Mouse (Mus musculus) spleen, adult 2 months (tissue): ENCODE data around the gene Otud7b. TPM values are rescaled to one million over a fixed set of nuclear protein-coding genes. Genes with fewer than 3 reads are reported as not detected.

Experiments
- DNase-seq, 2 experiments: peaks; one replicate each; pipeline versions ENCODE4 v3.0.0 to v3.0.0-alpha.2; 2012 to 2021; ENCODE audit warnings: low spot score in 2 of 2, low read depth in 1 of 2
- H3K27ac ChIP-seq: fragments of 200-500 bp; 2 replicates; pipeline ENCODE4 v1.5.1; 2012; ENCODE audit warnings: low read length, inconsistent platforms; ENCODE audit not compliant: insufficient read depth
- H3K27me3 ChIP-seq: fragments of 200-500 bp; 2 replicates; pipeline ENCODE4 v1.6.1; 2012; ENCODE audit warnings: mild to moderate bottlenecking, moderate library complexity, low read length, inconsistent platforms; ENCODE audit not compliant: control insufficient read depth, insufficient read depth
- H3K36me3 ChIP-seq: fragments of 200-500 bp; 2 replicates; pipeline ENCODE4 v1.6.1; 2012; ENCODE audit warnings: mild to moderate bottlenecking, low read length, inconsistent platforms; ENCODE audit not compliant: control insufficient read depth, insufficient read depth
- H3K4me1 ChIP-seq: fragments of 200-500 bp; 2 replicates; pipeline ENCODE4 v1.6.1; 2011; ENCODE audit warnings: inconsistent platforms; ENCODE audit not compliant: control insufficient read depth, insufficient read depth, insufficient read length
- H3K4me3 ChIP-seq: fragments of 200-500 bp; 2 replicates; pipeline ENCODE4 v1.5.1; 2011; ENCODE audit warnings: mild to moderate bottlenecking, inconsistent platforms; ENCODE audit not compliant: insufficient read depth, insufficient read length; ENCODE audit errors: extremely low read depth
- CTCF ChIP-seq: fragments of 200-500 bp; IDR thresholded peaks from 2 replicates; pipeline ENCODE4 v1.5.1; 2011; ENCODE audit warnings: mild to moderate bottlenecking, inconsistent platforms; ENCODE audit not compliant: insufficient read depth, insufficient read length, insufficient replicate concordance; ENCODE audit errors: extremely low read depth
- POLR2A ChIP-seq: fragments of 200-500 bp; IDR thresholded peaks from 2 replicates; pipeline ENCODE4 v1.6.1; 2011; ENCODE audit warnings: low read depth, low read length, inconsistent platforms
- WGBS: fragments of 180-500 bp; shearing (Covaris S2); methylation state at CpG from one replicate; pipeline ENCODE4 v1.1.7; 2018; 5-methylcytosine and 5-hydroxymethylcytosine counted together
- polyA plus RNA-seq: library from polyadenylated mRNA; depleted of rRNA; stranded (reverse); fragments of >200 nt; gene quantifications from 2 replicates; pipeline ENCODE4 v1.2.3, GENCODE M21; 2012

Otud7b gene
- polyA plus RNA-seq, 1 experiment: 11.1 TPM

- Histone ChIP-seq H3K27ac (no peak overlapping the region), H3K27me3 (no peaks in the 10 kb centered on the region), H3K4me1 (no peaks in the 10 kb centered on the region), H3K36me3 (no peaks in the 10 kb centered on the region), H3K4me3 (no peak overlapping the region)
- DNase-seq: no peak
- TF ChIP-seq CTCF (no peak), POLR2A (no peak)
- WGBS: 90% methylated on average over 6 of the region's 6 CpGs
Measured at GRCm38 (mm10) chr3:96091966-96092365, 12.4 kb upstream of the Otud7b start.

DNA sequence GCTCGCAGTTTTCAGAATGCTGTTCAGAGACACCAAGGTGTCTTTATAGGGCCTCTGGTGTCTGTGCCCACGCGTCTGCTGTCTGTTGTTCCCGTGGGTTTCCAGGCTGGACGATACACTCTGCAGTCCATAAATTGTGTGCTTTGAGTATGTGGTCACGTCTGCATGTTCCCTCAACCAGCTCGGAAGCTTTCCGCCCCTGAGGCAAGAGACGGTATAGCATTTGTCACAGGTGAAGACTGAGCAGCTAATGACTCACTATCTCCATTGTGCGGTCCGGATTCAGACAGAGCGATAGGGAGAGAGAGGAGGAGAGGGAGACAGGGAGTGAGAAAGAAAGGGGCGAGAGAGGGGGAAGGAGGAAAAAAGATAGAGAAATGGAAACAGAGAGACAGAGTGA, 10.8 kb upstream of the Otud7b start:
- 88% methylated on average over 13 of the region's 13 CpGs for whole genome bisulfite sequencing
- TF ChIP-seq POLR2A (no peak), CTCF (no peak)
- Histone ChIP-seq H3K27me3 (no peaks in the 10 kb centered on the region), H3K36me3 (no peaks in the 10 kb centered on the region), H3K4me3 (no peak overlapping the region), H3K4me1 (no peaks in the 10 kb centered on the region), H3K27ac (no peak overlapping the region)
- no peak for DNase-seq

DNA sequence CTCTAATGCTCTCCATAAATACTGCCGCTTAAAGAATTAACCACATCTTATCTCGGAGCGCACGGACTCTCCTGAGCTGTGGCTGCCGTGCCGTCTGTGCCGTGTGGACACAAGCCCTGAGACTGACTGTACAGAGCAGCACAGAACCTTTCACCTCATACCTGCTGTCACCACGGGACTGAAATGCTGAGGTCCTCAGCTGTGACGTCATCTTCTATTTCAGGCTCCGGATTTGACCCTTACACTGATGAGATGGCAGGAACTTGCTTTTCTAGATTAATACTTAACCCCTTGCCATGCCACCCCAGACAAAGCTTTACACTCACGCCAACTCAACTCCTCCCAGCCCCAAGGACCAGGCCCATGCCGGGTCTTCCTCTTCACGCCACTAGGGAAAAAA, 10.1 kb upstream of the Otud7b start:
- Histone ChIP-seq H3K27ac (no peak overlapping the region), H3K4me3 (no peak overlapping the region), H3K27me3 (no peaks in the 10 kb centered on the region), H3K36me3 (no peaks in the 10 kb centered on the region), H3K4me1 (no peaks in the 10 kb centered on the region)
- DNase-seq: no peak
- TF ChIP-seq POLR2A (no peak), CTCF (no peak)
- WGBS: 86% methylated on average over 13 of the region's 13 CpGs

GRCm38 (mm10) chr3:96098168-96098567, 6.2 kb upstream of the Otud7b start:
- TF ChIP-seq CTCF (no peak), POLR2A (no peak)
- Histone ChIP-seq H3K4me1 (no peaks in the 10 kb centered on the region; the same call in 1 of the 2 replicates), H3K27me3 (no peaks in the 10 kb centered on the region), H3K36me3 (no peaks in the 10 kb centered on the region), H3K4me3 (no peak overlapping the region), H3K27ac (no peak overlapping the region)
- 37% methylated on average over 4 of the region's 4 CpGs for whole genome bisulfite sequencing
- DNase-seq: no peak

- H3K27ac ChIP-seq: no peak overlapping the region
- H3K4me1 ChIP-seq: no peaks in the 10 kb centered on the region; the same call in 1 of the 2 replicates
- H3K36me3 ChIP-seq: no peaks in the 10 kb centered on the region
- DNase-seq: no peak
- no peaks in the 10 kb centered on the region for H3K27me3 ChIP-seq
- H3K4me3 ChIP-seq: no peak overlapping the region
- 49% methylated on average over 7 of the region's 7 CpGs for WGBS
- no peak for TF ChIP-seq CTCF
Measured at GRCm38 (mm10) chr3:96098616-96099267, 5.6 kb upstream of the Otud7b start.

GRCm38 (mm10) chr3:96102100-96102872, 2.0 kb upstream of the Otud7b start:
- TF ChIP-seq CTCF: no peak
- no peaks in the 10 kb centered on the region for H3K36me3 ChIP-seq
- WGBS: 36% methylated on average over 14 of the region's 14 CpGs
- peak overlapping the region; percentile 54 for H3K4me3 ChIP-seq
- DNase-seq: peak; percentile 40 to 54
- H3K27me3 ChIP-seq: no peaks in the 10 kb centered on the region
- H3K4me1 ChIP-seq: peaks cover 3% of the 10 kb centered on the region; the same call in 1 of the 2 replicates
- no peak overlapping the region; the same call in 1 of the 2 replicates for H3K27ac ChIP-seq

- Histone ChIP-seq H3K27me3 (no peaks in the 10 kb centered on the region), H3K4me3 (peak overlapping the region; percentile 97), H3K27ac (peak overlapping the region; percentile 67; the same call in 1 of the 2 replicates), H3K36me3 (no peaks in the 10 kb centered on the region), H3K4me1 (peaks cover 3% of the 10 kb centered on the region; the same call in 1 of the 2 replicates)
- no peak for DNase-seq
- TF ChIP-seq CTCF (no peak), POLR2A (no peak)
- 11% methylated on average over 8 of the region's 8 CpGs for WGBS
Measured at GRCm38 (mm10) chr3:96103901-96104260, 446 bp upstream of the Otud7b start.
